Comparison of ENCODE assay signal across 9 mouse cellular contexts in the genomic region with DNA sequence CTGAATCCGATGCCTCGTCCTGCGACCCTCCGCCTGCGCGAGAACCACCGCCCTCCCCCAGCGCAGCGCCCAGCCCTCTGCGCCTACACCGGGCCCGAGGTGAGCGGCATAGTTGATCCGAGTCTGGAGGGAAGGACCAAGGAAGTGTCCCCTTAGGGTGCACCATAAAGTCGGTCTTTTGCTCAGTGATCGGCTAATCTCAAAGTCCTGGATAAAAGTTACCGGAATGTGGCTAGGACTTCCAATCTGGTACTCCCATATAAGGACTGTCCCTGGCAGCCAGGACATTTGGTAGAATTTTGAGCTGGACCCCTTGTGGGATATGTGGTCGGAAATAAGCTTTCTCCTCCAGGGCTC. TPM values are rescaled to one million over a fixed set of nuclear protein-coding genes. Genes with fewer than 3 reads are reported as not detected.
A peak's percentile ranks its signal among the peaks of the same experiment; 100 is the strongest.
DNase-seq lines count a peak whose midpoint lies in the region; ATAC-seq and TF ChIP-seq lines count a peak whose summit lies in the region.
"Had no signal": no experiment of that assay in that cellular context is flagged by ENCODE, and none has a peak within 500 bp of the region (broad histone marks: within the 10 kb centered on the region; RNA-seq: fewer than 3 reads in every experiment).

No protein-coding gene starts in this region.

- no peak for DNase-seq in heart, adult 11 months
- DNase-seq in embryonic facial prominence, embryonic 11.5 days (ENCODE audit: low spot score) = peak; percentile 43
- DNase-seq in limb, embryonic 14.5 days (ENCODE audit: low spot score) = no peak
- DNase-seq in thymus, postnatal 36 days = no peak
- DNase-seq in layer of hippocampus, adult 8-10 months (ENCODE audit: low spot score in 2 of 2) = no peak
- DNase-seq in left cerebral cortex, adult 9 months (ENCODE audit: low spot score in 2 of 2) = no peak

- no peak for TF ChIP-seq POLR2A in limb, embryonic 14.5 days (IDR thresholded peaks at IDR 0.05; ENCODE audit: borderline replicate concordance, extremely low read depth, insufficient read depth, insufficient read length)

- no peaks in the 10 kb centered on the region for H3K36me3 ChIP-seq in heart, embryonic 15.5 days
- H3K36me3 ChIP-seq in E14TG2a.4 (ENCODE audit: insufficient read depth, low read length) = no peaks in the 10 kb centered on the region
- H3K36me3 ChIP-seq in embryonic facial prominence, embryonic 11.5 days (replicated peaks; ENCODE audit: control insufficient read depth, insufficient read depth, low read depth, low read length) = no peaks in the 10 kb centered on the region; the same call in 1 of the 2 replicates
- peaks cover 30% of the 10 kb centered on the region for H3K36me3 ChIP-seq in limb, embryonic 14.5 days (ENCODE audit: control insufficient read depth, insufficient read depth, low read length)

- peak overlapping the region; percentile 63 for H3K4me3 ChIP-seq in heart, embryonic 15.5 days
- H3K4me3 ChIP-seq in E14TG2a.4 (replicated peaks; ENCODE audit: low read length) = peak overlapping the region; percentile 63
- H3K4me3 ChIP-seq in embryonic facial prominence, embryonic 11.5 days (ENCODE audit: low read depth, low read length) = peak overlapping the region; percentile 79
- peak overlapping the region; percentile 50 for H3K4me3 ChIP-seq in limb, embryonic 14.5 days (replicated peaks; ENCODE audit: low read length)

- peaks cover 46% of the 10 kb centered on the region for H3K4me1 ChIP-seq in heart, embryonic 15.5 days (replicated peaks)
- H3K4me1 ChIP-seq in E14TG2a.4 (replicated peaks; ENCODE audit: low read depth, low read length) = peaks cover 32% of the 10 kb centered on the region
- H3K4me1 ChIP-seq in embryonic facial prominence, embryonic 11.5 days (ENCODE audit: control insufficient read depth, insufficient read depth, low read length) = peaks cover 5% of the 10 kb centered on the region
- H3K4me1 ChIP-seq in limb, embryonic 14.5 days (ENCODE audit: control insufficient read depth, insufficient read depth, low read length) = peaks cover 21% of the 10 kb centered on the region; the same call in 1 of the 2 replicates

- H3K9me3 ChIP-seq in heart, embryonic 15.5 days (replicated peaks) = no peaks in the 10 kb centered on the region
- H3K9me3 ChIP-seq in E14TG2a.4 (ENCODE audit: low read length) = no peaks in the 10 kb centered on the region
- H3K9me3 ChIP-seq in embryonic facial prominence, embryonic 11.5 days (replicated peaks; ENCODE audit: control insufficient read depth, low read length) = no peaks in the 10 kb centered on the region
- H3K9me3 ChIP-seq in limb, embryonic 14.5 days (ENCODE audit: control insufficient read depth, low read length) = no peaks in the 10 kb centered on the region

- peaks cover 93% of the 10 kb centered on the region for H3K27me3 ChIP-seq in heart, embryonic 15.5 days
- H3K27me3 ChIP-seq in E14TG2a.4 (ENCODE audit: insufficient read depth, low read length) = peaks cover 94% of the 10 kb centered on the region
- H3K27me3 ChIP-seq in embryonic facial prominence, embryonic 11.5 days (ENCODE audit: control insufficient read depth, insufficient read depth, low read length) = peaks cover 26% of the 10 kb centered on the region
- H3K27me3 ChIP-seq in limb, embryonic 14.5 days (ENCODE audit: control insufficient read depth, insufficient read depth, low read length) = peaks cover 78% of the 10 kb centered on the region

- H3K27ac ChIP-seq in heart, embryonic 15.5 days = no peak overlapping the region; the same call in 1 of the 2 replicates
- peak overlapping the region; percentile 96 for H3K27ac ChIP-seq in embryonic facial prominence, embryonic 11.5 days (replicated peaks; ENCODE audit: low read depth, low read length)
- peak overlapping the region; percentile 71 for H3K27ac ChIP-seq in limb, embryonic 14.5 days (replicated peaks; ENCODE audit: low read depth, low read length)

- TF ChIP-seq CTCF in E14TG2a.4 (conservative IDR thresholded peaks at IDR 0.05; ENCODE audit: low read length) = no peak

- H3K9ac ChIP-seq in heart, embryonic 15.5 days = peak overlapping the region; percentile 42; the same call in 1 of the 2 replicates
- peak overlapping the region; percentile 96 for H3K9ac ChIP-seq in embryonic facial prominence, embryonic 11.5 days (replicated peaks; ENCODE audit: low read length)
- peak overlapping the region; percentile 85 for H3K9ac ChIP-seq in limb, embryonic 14.5 days (ENCODE audit: low read depth, low read length, severe bottlenecking)

- peak overlapping the region; percentile 59 for H3K4me2 ChIP-seq in heart, embryonic 15.5 days
- H3K4me2 ChIP-seq in embryonic facial prominence, embryonic 11.5 days (ENCODE audit: low read depth, low read length) = peak overlapping the region; percentile 90
- peak overlapping the region; percentile 89 for H3K4me2 ChIP-seq in limb, embryonic 14.5 days (replicated peaks; ENCODE audit: low read depth, low read length, severe bottlenecking)

- no peak for ATAC-seq in heart, embryonic 15.5 days (replicated peaks; ENCODE audit: insufficient number of reproducible peaks, insufficient read depth, low FRiP score, low read depth)
- ATAC-seq in embryonic facial prominence, embryonic 11.5 days (replicated peaks; ENCODE audit: insufficient number of reproducible peaks, low FRiP score, low TSS enrichment, low read depth) = no peak
- ATAC-seq in limb, embryonic 14.5 days (ENCODE audit: low FRiP score, low read depth) = no peak

- 8% methylated on average over 18 of the region's 18 CpGs for WGBS in heart, embryonic 15.5 days
- WGBS in embryonic facial prominence, embryonic 11.5 days = under 1% methylated on average over 18 of the region's 18 CpGs
- 6% methylated on average over 18 of the region's 18 CpGs for WGBS in limb, embryonic 14.5 days

RNA-seq across cellular contexts. Expression of gene Tbx2, which starts 4.9 kb away (rescaled TPM):
- 2.6 and 5.3 TPM in 2 replicates for polyA plus RNA-seq in heart, embryonic 15.5 days (2015; fragmentation: Nextera tagmentation; extraction: Ambion mirVana)
- 22.3 and 25.9 TPM in 2 replicates for polyA plus RNA-seq in embryonic facial prominence, embryonic 11.5 days (2014; fragmentation: Nextera tagmentation; extraction: Ambion mirVana)
- 31.7 and 39.1 TPM in 2 replicates for polyA plus RNA-seq in limb, embryonic 14.5 days (2012; rRNA removed)
- polyA plus RNA-seq in limb, embryonic 14.5 days (2014; fragmentation: Nextera tagmentation; extraction: Ambion mirVana) = 6.5 and 9.3 TPM in 2 replicates
- 1 to 10 TPM; 1.4 to 2.0 (median 1.7) TPM for total RNA-seq in layer of hippocampus, adult 8-10 months (2022)

RNA-seq across cellular contexts. Expression of gene Gm11444, which starts 12.9 kb away (rescaled TPM):
- polyA plus RNA-seq in heart, embryonic 15.5 days (2015; fragmentation: Nextera tagmentation; extraction: Ambion mirVana) = not detected in 2 replicates
- polyA plus RNA-seq in embryonic facial prominence, embryonic 11.5 days (2014; fragmentation: Nextera tagmentation; extraction: Ambion mirVana) = not detected in 2 replicates
- polyA plus RNA-seq in limb, embryonic 14.5 days (2012; rRNA removed) = not detected in 2 replicates
- not detected in 2 replicates for polyA plus RNA-seq in limb, embryonic 14.5 days (2014; fragmentation: Nextera tagmentation; extraction: Ambion mirVana)
- not detected for total RNA-seq in layer of hippocampus, adult 8-10 months (2022)
- polyA plus RNA-seq: frontal cortex, adult 2 months had no signal

RNA-seq across cellular contexts. Expression of gene Tbx4, which starts 49.0 kb away (rescaled TPM):
- 1.6 and 4.4 TPM in 2 replicates for polyA plus RNA-seq in heart, embryonic 15.5 days (2015; fragmentation: Nextera tagmentation; extraction: Ambion mirVana)
- polyA plus RNA-seq in embryonic facial prominence, embryonic 11.5 days (2014; fragmentation: Nextera tagmentation; extraction: Ambion mirVana) = 0.65 and 1.5 TPM in 2 replicates
- polyA plus RNA-seq in limb, embryonic 14.5 days (2012; rRNA removed) = 37.5 and 52.7 TPM in 2 replicates
- 15.5 and 20.0 TPM in 2 replicates for polyA plus RNA-seq in limb, embryonic 14.5 days (2014; fragmentation: Nextera tagmentation; extraction: Ambion mirVana)
- under 1 TPM; 0.11 to 0.17 (median 0.14) TPM for total RNA-seq in layer of hippocampus, adult 8-10 months (2022)

Comparison
In these comparisons a context has a peak if more than half of its experiments do, and no peak if none do; other contexts are left out.
1. H3K9ac ChIP-seq: peak in every context shown above with its lines; median percentile 96 in embryonic facial prominence, embryonic 11.5 days; 85 in limb, embryonic 14.5 days; 42 in heart, embryonic 15.5 days.